Mouse (Mus musculus) CH12.LX (cell line): ENCODE measurements around the gene Rpl27a. TPM values are rescaled to one million over a fixed set of nuclear protein-coding genes. Genes with fewer than 3 reads are reported as not detected.

Experiments
- DNase-seq: peaks from one replicate; pipeline ENCODE4 v3.0.0-alpha.2; 2013; ENCODE audit errors: extremely low read depth
- H3K27ac ChIP-seq: 2 replicates; pipeline ENCODE4 v1.5.1; 2012; ENCODE audit warnings: low read depth, mild to moderate bottlenecking, control low read depth, moderate library complexity; ENCODE audit not compliant: insufficient read depth
- H3K27me3 ChIP-seq: replicated peaks from 2 replicates; pipeline ENCODE3; 2012; ENCODE audit warnings: inconsistent platforms
- H3K36me3 ChIP-seq, 2 experiments: replicated peaks in 1 of 2; 2 replicates each; pipeline versions ENCODE3 to v1.6.1; 2012; ENCODE audit warnings: inconsistent platforms in 1 of 2, low read length in 1 of 2, mild to moderate bottlenecking in 1 of 2, mixed read lengths in 1 of 2, moderate library complexity in 1 of 2; ENCODE audit not compliant: control insufficient read depth in 1 of 2, insufficient read depth in 1 of 2
- H3K4me1 ChIP-seq, 2 experiments: 2 replicates each; pipeline ENCODE4 v1.6.1; 2012; ENCODE audit warnings: inconsistent platforms in 1 of 2, moderate library complexity in 1 of 2; ENCODE audit not compliant: insufficient read depth in 2 of 2, control insufficient read depth in 1 of 2
- H3K4me2 ChIP-seq: 2 replicates; pipeline ENCODE4 v1.6.1; 2012; ENCODE audit warnings: low read depth, mild to moderate bottlenecking, control low read depth; ENCODE audit not compliant: poor library complexity, insufficient read depth, severe bottlenecking
- H3K4me3 ChIP-seq, 3 experiments: fragments of 150-350 bp in 1 of 3; sonication (generic) in 1 of 3; replicated peaks in 1 of 3; 2 replicates each; pipeline versions ENCODE3 to v1.5.1; 2011 to 2012; ENCODE audit warnings: low read depth in 2 of 3, low read length in 2 of 3, mild to moderate bottlenecking in 2 of 3, moderate library complexity in 2 of 3, control low read depth in 1 of 3, improper control_type of control experiment in 1 of 3, inconsistent platforms in 1 of 3, mixed read lengths in 1 of 3; ENCODE audit not compliant: poor library complexity in 1 of 3
- H3K79me2 ChIP-seq: replicated peaks from 2 replicates; pipeline ENCODE4 v1.6.1; 2012; ENCODE audit warnings: mild to moderate bottlenecking, moderate library complexity; ENCODE audit not compliant: control insufficient read depth, poor library complexity, insufficient read depth, severe bottlenecking; ENCODE audit errors: extremely low read depth
- H3K9ac ChIP-seq: 2 replicates; pipeline ENCODE4 v1.6.1; 2012; ENCODE audit warnings: low read depth, mild to moderate bottlenecking, control low read depth, moderate library complexity; ENCODE audit not compliant: insufficient read depth
- H3K9me3 ChIP-seq: replicated peaks from 2 replicates; pipeline ENCODE3; 2012; ENCODE audit warnings: low read length, inconsistent platforms, mixed read lengths
- BHLHE40 ChIP-seq: IDR thresholded peaks from 2 replicates; pipeline ENCODE4 v1.6.1; 2011; ENCODE audit warnings: mild to moderate bottlenecking, low read depth, low read length, improper control_type of control experiment
- CHD1 ChIP-seq: IDR thresholded peaks from 2 replicates; pipeline ENCODE4 v1.6.1; 2012; ENCODE audit warnings: low read depth, low read length, improper control_type of control experiment, inconsistent platforms
- CHD2 ChIP-seq: IDR thresholded peaks from 2 replicates; pipeline ENCODE4 v1.6.1; 2011; ENCODE audit warnings: low read length, improper control_type of control experiment
- GABPA ChIP-seq: IDR thresholded peaks from 2 replicates; pipeline ENCODE4 v1.6.1; 2012; ENCODE audit warnings: low read depth, low read length, improper control_type of control experiment, inconsistent platforms; ENCODE audit not compliant: insufficient replicate concordance
- JUN ChIP-seq: IDR thresholded peaks from 2 replicates; pipeline ENCODE4 v1.6.1; 2011; ENCODE audit warnings: low read depth, mild to moderate bottlenecking, low read length, improper control_type of control experiment, moderate library complexity; ENCODE audit not compliant: insufficient read depth
- JUND ChIP-seq: conservative IDR thresholded peaks from 2 replicates; pipeline ENCODE4 v1.6.1; 2011; ENCODE audit warnings: low read depth, low read length, improper control_type of control experiment
- KAT2A ChIP-seq: IDR thresholded peaks from 2 replicates; pipeline ENCODE4 v1.6.1; 2012; ENCODE audit warnings: low read length, improper control_type of control experiment, inconsistent platforms; ENCODE audit not compliant: insufficient replicate concordance
- MXI1 ChIP-seq: IDR thresholded peaks from 2 replicates; pipeline ENCODE4 v1.6.1; 2011; ENCODE audit warnings: mild to moderate bottlenecking, low read depth, low read length, improper control_type of control experiment
- MYC ChIP-seq: IDR thresholded peaks from 2 replicates; pipeline ENCODE4 v1.6.1; 2011; ENCODE audit warnings: low read depth, mild to moderate bottlenecking, improper control_type of control experiment, low read length
- NELFE ChIP-seq: IDR thresholded peaks from 2 replicates; pipeline ENCODE4 v1.6.1; 2011; ENCODE audit warnings: low read depth, low read length, improper control_type of control experiment
- NRF1 ChIP-seq: IDR thresholded peaks from 2 replicates; pipeline ENCODE4 v1.6.1; 2014; ENCODE audit warnings: low read depth, mild to moderate bottlenecking, inconsistent platforms, low read length, improper control_type of control experiment, moderate library complexity
- POLR2A ChIP-seq: IDR thresholded peaks from 2 replicates; pipeline ENCODE4 v1.6.1; 2011; ENCODE audit warnings: low read depth, mild to moderate bottlenecking, improper control_type of control experiment, low read length
- POLR2AphosphoS2 ChIP-seq: IDR thresholded peaks from 2 replicates; pipeline ENCODE4 v1.6.1; 2011; ENCODE audit warnings: low read depth, low read length, improper control_type of control experiment
- RCOR1 ChIP-seq: conservative IDR thresholded peaks from 2 replicates; pipeline ENCODE4 v1.6.1; 2012; ENCODE audit warnings: low read depth, mild to moderate bottlenecking, inconsistent platforms, low read length, improper control_type of control experiment
- SIN3A ChIP-seq: IDR thresholded peaks from 2 replicates; pipeline ENCODE4 v1.6.1; 2012; ENCODE audit warnings: low read length, improper control_type of control experiment, inconsistent platforms
- SMC3 ChIP-seq: IDR thresholded peaks from 2 replicates; pipeline ENCODE4 v1.6.1; 2011; ENCODE audit warnings: low read depth, low read length, improper control_type of control experiment
- TCF12 ChIP-seq: IDR thresholded peaks from 2 replicates; pipeline ENCODE4 v1.6.1; 2014; ENCODE audit warnings: low read depth, mild to moderate bottlenecking, inconsistent platforms, low read length, improper control_type of control experiment
- UBTF ChIP-seq: IDR thresholded peaks from 2 replicates; pipeline ENCODE4 v1.6.1; 2012; ENCODE audit warnings: low read depth, mild to moderate bottlenecking, inconsistent platforms, low read length, improper control_type of control experiment, moderate library complexity
- USF1 ChIP-seq: IDR thresholded peaks from 2 replicates; pipeline ENCODE4 v1.6.1; 2014; ENCODE audit warnings: low read depth, mild to moderate bottlenecking, inconsistent platforms, low read length, improper control_type of control experiment
- ZC3H11A ChIP-seq: IDR thresholded peaks from 2 replicates; pipeline ENCODE4 v1.6.1; 2012; ENCODE audit warnings: low read depth, mild to moderate bottlenecking, inconsistent platforms, low read length, improper control_type of control experiment
- ZMIZ1 ChIP-seq: IDR thresholded peaks from 2 replicates; pipeline ENCODE4 v1.6.1; 2012; ENCODE audit warnings: low read depth, mild to moderate bottlenecking, inconsistent platforms, low read length, improper control_type of control experiment
- ZNF384 ChIP-seq: IDR thresholded peaks from 2 replicates; pipeline ENCODE4 v1.6.1; 2012; ENCODE audit warnings: low read depth, low read length, improper control_type of control experiment, inconsistent platforms
- dilution Hi-C: fragments of 300-500 bp; cut with MboI; formaldehyde crosslinking; loops from 2 replicates; pipeline ENCODE4 v1.14.3; 2020; ENCODE audit warnings: low sequenced_read_pairs; ENCODE audit not compliant: extremely low pct_unique_long_range_greater_than_20kb, extremely low pct_ligation_motif_present
- in situ Hi-C: fragments of 300-500 bp; cut with MboI; formaldehyde crosslinking; loops from 3 replicates; pipeline ENCODE4 v1.14.3; 2019; ENCODE audit warnings: low sequenced_read_pairs, low pct_ligation_motif_present, low pct_unique_long_range_greater_than_20kb, mixed read lengths
- polyA plus RNA-seq: library from polyadenylated mRNA; unstranded; fragments of >175 nt; gene quantifications from 2 replicates; pipeline ENCODE4 v1.2.1, GENCODE M21; 2012; ENCODE audit warnings: low read depth; ENCODE audit not compliant: insufficient read length
- total RNA-seq, 2 experiments: library from RNA; depleted of rRNA; stranded (reverse); fragments of 300-350 nt in 1 of 2; fragments of >200 nt in 1 of 2; gene quantifications; 2 replicates each; pipeline ENCODE4 v1.2.3; 2012 to 2014

Gene Rpl27a
- total and polyA plus RNA-seq, 3 experiments: 230 to 1,338 (median 1,216) TPM

- Histone ChIP-seq H3K4me2 (no peak overlapping the region), H3K9ac (no peak overlapping the region), H3K4me1 (peaks cover 4 to 24% of the 10 kb centered on the region in 2 experiments; a peak in 3 of 4 replicates), H3K9me3 (no peaks in the 10 kb centered on the region), H3K36me3 (no peaks in the 10 kb centered on the region), H3K27me3 (no peaks in the 10 kb centered on the region), H3K4me3 (no peak overlapping the region), H3K79me2 (no peaks in the 10 kb centered on the region), H3K27ac (no peak overlapping the region)
- in situ Hi-C loops (no loop called here), dilution Hi-C loops (no loop called here)
- no peak for DNase-seq
- TF ChIP-seq KAT2A (no peak), ZMIZ1 (no peak), SIN3A (no peak), USF1 (no peak), UBTF (no peak), POLR2AphosphoS2 (no peak), BHLHE40 (no peak), MXI1 (no peak), ZNF384 (no peak), JUND (no peak), GABPA (no peak), NELFE (no peak)
Observed at GRCm38 (mm10) chr7:109511838-109512237, 7.1 kb upstream of the Rpl27a start.

- dilution Hi-C loops (no loop called here), in situ Hi-C loops (no loop called here)
- H3K36me3 ChIP-seq: peaks cover 15 to 19% of the 10 kb centered on the region in 2 experiments
- no peak overlapping the region for H3K9ac ChIP-seq
- DNase-seq: no peak
- peaks cover 4 to 27% of the 10 kb centered on the region in 2 experiments; a peak in 3 of 4 replicates for H3K4me1 ChIP-seq
- H3K27me3 ChIP-seq: no peaks in the 10 kb centered on the region
- H3K27ac ChIP-seq: no peak overlapping the region
- TF ChIP-seq ZC3H11A (no peak), JUN (no peak), CHD1 (no peak), NRF1 (no peak), NELFE (no peak), MYC (no peak), POLR2A (no peak), CHD2 (no peak), TCF12 (no peak), SIN3A (no peak), GABPA (no peak), ZNF384 (no peak), RCOR1 (no peak), SMC3 (no peak)
- H3K4me3 ChIP-seq: no peak overlapping the region
- H3K79me2 ChIP-seq: peaks cover 24% of the 10 kb centered on the region
- H3K4me2 ChIP-seq: no peak overlapping the region
- no peaks in the 10 kb centered on the region for H3K9me3 ChIP-seq
Observed at GRCm38 (mm10) chr7:109516500-109516899, 2.4 kb upstream of the Rpl27a start.
